Mouse (Mus musculus) ES-CJ7 (cell line): ENCODE measurements around the gene Synpr.
"Not testable (repeated sequence)": the region's sequence is repeated elsewhere in the genome, so short reads cannot be mapped to it uniquely, and the experiment has no call there.

Experiments
- DNase-seq: peaks from one replicate; pipeline ENCODE4 v3.0.0; 2011; ENCODE audit warnings: low read depth, low spot score

Synpr gene

GRCm38 (mm10) chr14:13284091-13284844 lies at the start of gene Synpr:
Synpr (plus strand) TSS chr14:13284780.
- DNase-seq = peak; percentile 79

- peak; percentile 5 for DNase-seq
Measured at GRCm38 (mm10) chr14:13236929-13237328, 47.7 kb upstream of the Synpr start.

DNA sequence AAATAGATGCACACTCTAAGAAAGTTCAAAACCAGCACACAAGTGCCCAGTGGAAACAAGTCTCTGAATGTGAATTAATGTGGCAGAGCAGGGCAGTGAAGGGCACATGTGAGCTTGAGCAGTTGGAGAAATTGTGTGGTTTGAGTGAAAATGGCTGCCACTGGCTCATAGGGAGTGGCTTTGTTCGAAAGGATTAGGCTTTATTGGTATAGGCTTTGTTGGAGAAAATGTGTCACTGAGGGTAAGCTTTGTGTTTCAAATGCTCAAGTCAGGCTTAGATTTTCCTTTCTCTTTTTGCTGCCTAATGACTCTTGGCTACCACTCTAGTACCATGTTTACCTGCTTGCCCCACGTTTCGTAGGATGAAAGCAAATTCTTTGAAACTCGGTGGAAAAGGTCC lies 37.1 kb upstream of the Synpr start:
- DNase-seq = peak; percentile 27

DNA sequence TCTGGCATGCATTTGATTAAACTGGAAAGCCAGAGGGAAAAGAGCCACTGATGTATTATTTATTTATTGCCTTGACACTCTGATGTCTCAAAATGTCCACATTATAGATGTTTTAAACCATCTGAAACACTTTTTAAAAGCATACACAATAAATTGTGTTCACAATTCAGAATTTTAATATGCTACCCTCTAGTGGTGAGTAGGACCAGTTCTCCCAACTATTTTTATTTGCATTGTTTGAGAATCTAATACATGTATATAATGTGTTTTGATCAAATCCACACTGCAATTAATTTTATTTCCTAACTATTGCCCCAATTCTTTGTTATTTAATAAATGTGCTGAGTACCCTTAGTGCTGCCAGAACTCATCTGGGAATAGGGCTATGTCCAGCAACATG lies 35.2 kb upstream of the Synpr start:
- no peak for DNase-seq

GRCm38 (mm10) chr14:13252594-13252993 lies 32.0 kb upstream of the Synpr start:
- no peak for DNase-seq

DNA sequence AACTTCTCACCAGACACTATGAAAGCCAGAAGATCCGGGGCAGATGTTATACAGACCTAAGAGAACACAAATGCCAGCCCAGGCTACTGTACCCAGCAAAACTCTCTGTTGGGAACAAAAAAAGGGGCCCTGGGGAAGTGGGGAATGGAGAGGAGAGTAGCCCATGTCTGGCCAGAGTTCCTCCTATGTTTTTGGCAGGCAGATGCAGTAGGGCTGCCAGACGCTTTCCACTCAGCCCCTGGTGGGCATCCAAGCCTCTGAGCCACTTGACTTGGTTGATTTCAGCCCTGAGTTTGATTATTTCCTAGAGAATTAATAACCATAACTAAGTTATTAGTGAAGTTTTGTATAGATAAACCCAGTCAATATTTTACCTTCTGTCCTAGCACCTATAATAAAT lies 29.8 kb upstream of the Synpr start:
- not testable (repeated sequence) for DNase-seq

GRCm38 (mm10) chr14:13262406-13262805 lies 22.2 kb upstream of the Synpr start:
- no peak for DNase-seq

DNA sequence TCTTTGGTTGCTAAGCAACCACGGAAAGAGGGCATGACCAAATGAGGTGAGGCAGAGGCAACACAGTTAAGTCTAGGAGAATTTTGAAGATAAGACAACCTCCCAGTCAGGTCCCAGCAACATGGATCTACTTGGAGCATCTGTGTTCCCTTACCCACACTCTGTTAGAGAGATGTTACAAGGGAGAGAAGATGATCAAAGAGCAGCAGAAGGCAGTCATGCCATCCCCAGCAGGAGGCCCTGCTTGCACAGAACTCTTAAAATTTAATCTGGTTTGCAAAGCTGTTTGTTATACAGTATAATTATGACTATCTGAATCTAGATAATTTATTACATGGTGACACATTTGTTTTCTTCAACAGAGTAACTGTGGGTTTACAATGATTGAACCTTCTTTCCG lies 18.2 kb upstream of the Synpr start:
- no peak for DNase-seq

DNA sequence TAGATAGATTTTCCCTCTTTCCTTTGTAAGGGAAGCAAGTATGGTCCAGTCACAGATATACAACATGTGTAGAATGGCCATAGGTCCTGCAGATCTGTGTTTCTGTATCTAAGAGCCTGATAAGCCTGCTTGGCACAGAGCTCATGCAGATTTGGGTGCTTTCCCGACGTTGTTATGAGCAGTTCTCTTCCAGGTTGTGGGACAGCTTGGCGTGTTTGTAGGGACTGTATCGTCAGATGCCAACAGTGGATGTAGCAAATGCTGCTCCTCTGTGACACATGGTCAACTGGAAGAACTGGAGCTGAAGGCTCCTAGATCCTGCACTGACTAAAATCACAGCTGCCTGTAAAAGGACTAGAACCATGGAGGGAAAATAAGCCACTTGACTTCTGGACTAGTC lies 17.4 kb upstream of the Synpr start:
- DNase-seq = no peak

GRCm38 (mm10) chr14:13283211-13283610 lies 1.4 kb upstream of the Synpr start:
- no peak for DNase-seq

DNA sequence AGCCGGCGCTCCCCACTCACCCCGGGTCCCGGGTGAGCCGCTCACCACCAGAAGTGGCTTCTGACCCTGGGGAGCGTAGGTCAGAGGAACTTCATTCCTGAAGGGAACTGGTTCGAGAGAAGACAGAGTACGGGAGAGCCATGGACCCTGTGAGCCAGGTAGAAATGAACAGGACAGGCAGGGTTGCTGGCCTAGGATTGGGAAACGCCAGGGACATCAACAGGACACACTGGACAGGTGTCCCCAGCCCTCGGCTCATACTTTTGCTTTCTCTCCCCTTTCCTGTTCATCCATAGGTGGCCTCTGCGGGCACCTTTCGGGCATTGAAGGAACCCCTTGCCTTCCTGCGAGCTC lies 242 bp downstream of the Synpr start:
- DNase-seq = no peak

DNA sequence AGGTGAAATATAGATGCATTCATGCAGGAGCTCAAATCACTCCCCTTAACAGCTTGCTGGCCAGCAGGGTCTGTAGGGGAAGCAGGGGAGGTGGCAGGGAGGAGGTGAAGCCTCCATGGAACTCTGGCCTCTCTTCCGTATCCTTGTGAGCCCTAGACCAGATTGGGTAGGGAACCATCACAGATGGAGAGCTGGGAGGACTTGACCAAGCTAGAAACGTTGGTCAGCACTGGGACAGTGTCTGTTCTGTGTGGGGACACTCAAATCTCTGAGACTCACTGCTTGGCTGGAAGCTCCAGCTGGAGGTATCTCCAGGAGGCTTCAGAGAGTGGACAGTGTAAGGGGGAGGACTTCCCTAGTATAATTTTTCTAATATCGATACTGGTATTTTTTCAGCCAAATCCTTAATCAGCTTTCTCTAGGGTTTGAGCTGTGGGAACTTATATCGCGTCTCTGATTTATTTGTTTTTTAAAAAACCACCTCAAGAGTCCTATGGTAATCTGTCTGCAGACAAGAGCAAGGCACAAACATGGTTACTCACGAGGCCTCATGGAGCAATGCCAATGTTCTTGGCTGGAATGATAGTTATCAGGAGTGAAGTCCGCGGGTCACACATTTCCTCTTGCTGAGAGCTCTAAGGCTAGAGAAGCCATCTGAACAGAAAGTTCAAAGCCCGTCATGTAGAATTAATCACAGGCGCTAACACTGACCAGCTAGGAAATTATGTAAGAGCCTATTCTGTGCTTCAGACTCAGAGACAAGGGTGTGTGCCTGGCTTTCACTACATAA lies 956 bp downstream of the Synpr start:
- no peak for DNase-seq

DNA sequence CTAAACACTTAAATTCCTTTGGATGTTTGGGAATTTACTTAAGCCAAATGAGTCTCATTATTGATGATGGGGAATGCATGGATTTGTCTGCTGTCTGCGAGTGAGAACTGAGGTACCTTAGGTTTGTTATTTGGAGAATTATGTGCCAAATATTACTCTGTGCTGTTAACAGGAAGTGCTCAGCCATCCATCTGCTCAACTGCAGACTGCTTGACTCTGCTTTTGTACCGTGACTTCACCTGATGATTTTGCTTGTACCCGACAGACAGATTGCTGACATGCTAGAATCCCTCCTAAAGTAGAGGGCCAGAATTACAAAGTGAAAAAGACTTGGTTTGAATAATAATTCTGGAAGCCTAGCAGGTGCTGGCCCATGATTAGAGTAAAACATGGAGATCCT lies 9.6 kb downstream of the Synpr start:
- DNase-seq = no peak

DNA sequence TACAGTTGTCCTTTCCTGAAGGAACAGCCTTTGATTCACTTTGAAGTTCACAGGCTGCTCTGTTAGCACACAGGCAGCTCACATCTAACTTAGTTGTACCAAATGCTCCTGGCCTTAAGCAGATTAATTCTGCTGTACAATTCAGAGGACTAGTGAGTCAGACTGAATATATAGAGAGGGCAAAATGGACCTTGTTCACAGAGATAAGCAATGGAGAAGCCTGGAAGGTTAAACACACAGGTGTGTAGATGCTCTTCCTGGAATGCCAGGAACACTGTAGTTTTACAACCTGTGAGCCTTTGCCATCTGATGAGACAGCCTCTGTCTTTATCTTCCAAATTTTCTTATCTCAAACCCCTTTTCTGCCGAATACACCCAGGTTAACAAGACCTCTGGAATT lies 29.7 kb downstream of the Synpr start:
- no peak for DNase-seq

DNA sequence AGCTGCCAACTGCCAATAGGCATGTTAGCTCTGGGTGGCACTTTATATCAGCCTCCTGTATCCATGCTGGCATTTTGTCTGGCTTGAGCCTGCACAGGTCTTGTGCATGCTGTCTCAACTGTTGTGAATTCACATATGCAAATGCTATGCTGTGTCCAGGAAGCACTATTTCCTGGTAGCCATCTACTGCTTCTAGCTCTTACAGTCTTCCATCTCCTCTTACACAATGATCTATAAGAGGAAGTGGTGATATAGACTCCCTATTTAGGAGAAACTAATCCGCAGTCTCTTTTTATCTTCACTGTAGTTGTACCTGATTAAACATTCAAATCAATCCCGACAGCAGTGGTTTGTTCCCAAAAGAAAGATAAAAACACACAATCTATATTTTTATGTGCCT lies 43.9 kb downstream of the Synpr start:
- DNase-seq = no peak

DNA sequence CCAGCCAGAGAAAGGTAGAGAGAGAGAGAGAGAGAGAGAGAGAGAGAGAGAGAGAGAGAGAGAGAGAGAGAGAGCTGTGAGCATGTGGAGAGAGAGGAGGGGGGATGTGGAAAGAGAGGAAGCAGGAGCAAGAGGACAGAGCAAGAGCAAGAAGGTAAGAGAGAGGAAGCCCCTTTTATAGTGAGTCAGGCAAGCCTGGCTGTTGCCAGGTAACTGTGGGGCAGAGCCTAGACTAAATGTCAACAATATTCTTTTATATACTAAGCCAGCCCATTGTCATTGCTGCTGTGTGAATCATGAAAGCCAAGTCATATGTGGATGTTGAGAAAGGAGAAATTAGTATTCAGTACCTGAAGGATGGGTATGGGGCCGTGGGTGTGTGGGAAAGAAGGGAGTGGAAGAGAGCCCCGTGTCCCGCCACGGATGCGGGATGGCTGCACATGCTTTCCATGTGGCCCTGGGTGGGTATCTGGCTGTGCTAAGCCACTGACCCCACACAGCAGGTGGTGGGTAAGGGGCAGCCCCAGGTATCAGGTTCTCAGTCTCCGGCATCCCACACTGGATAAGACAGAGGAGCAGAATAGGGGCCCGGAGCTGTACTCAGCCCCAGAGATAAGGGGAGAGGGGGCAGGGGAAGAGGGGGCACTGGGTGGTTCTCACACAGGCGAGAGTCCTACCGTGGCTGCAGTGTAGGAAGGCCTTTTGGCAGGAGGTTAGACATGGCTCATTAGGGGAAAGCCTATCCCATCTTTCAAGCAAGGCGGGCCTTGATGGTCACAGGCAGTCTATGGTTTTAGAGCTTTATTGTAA lies 48.1 kb downstream of the Synpr start:
- DNase-seq = no peak

DNA sequence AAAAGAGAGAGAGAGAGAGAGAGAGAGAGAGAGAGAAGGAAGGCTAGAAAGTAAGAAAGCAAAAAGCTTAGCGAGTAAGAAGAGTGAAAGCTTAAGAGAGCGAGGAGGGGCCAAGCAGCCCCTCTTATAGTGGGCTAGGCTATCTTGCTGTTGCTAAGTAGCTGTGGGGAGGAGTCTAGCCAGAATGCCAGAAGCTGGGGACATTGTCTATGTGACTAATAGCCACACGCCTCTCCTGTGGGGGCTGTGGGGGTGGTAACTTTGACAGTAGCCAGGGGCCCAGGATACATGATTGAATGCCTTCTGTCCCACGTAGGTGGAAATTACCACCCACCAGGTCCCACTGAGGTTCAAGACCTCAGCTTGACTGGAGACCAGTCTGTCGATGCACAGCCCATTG lies 48.8 kb downstream of the Synpr start:
- DNase-seq = no peak

DNA sequence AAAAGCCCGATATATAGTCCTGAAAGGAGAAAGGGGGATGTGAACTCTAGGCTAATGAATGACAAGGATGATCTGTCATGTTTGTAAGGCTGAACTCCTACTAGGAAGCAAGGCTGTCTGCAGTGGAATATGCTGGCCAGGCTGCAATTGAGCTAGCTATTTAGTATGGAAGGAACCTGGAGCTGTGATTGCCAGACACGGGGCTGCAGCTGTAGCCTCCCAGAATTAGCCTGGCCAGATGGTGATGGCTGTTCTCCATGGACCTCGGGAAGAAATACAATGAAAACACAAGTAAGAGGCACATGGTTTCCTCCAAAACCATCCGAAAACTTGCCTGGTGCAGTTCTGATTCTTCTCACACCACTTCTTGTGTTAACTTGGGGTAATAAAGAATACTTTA lies 51.6 kb downstream of the Synpr start:
- no peak for DNase-seq

DNA sequence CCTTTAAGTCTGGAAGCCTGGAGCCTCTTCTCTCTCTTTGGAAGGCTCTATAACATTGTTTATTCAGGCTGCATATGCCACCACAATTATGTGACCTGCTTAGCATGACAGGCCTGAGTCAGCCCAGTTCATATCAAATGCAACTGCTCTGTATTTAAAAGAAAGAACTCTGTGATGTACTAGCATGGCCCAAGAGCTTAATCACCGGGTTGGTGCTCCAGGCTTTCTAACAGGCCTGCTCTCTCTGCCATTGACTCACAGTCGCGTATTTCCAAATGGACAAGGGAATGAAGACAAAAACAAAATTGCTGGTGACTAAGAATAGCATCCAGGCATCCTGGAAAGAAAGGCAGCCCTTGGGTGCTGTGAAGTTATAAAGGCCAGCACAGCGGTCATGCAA lies 56.1 kb downstream of the Synpr start:
- no peak for DNase-seq

DNA sequence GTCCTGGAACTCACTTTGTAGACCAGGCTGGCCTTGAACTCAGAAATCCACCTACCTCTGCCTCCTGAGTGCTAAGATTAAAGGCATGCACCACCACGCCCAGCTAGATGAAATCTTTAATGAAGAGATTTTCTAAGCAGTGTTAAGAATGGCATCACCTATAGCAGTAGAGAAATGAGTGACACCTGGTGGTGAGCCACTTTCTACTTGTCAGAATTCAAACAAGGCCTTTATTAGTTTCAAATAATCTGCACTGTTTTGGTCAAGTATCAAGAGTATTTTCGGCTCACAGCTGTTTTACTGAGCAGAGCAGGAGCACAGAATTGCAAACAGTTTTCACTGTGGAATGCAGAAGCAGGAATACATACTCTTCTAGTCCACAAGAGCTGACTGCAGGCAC lies 59.7 kb downstream of the Synpr start:
- no peak for DNase-seq

DNA sequence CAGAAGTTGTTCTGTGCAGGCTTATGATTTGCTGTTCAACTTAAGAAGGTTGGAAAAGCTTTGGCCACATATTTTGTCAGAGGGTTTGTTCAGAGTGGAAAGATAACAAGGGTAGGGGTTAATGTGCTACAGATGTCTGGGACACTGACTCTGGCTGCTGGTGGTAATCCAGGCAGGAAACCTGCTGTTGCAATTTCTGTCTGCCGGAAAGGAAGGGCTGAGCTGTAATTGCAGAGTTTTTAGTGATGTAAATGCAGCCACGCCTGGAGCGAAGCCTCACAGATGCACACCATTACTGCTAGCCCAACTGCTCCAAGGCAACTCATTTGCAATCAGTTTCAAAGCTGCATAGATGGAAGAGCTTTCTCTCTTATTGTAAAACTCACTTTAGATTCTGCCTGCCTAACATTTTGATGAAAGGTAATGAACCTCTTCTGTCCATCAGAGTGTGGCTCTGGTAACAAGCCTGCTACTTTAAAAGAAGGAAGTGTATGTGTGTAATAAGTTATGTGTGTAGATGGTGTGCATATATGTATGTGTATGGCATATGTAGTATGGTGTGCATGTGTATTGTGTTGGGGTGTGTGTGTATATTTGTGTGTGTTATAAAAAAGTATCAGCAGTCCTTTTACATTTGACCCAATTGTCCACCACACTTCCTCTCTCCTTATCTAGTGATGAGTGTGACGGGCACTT lies 64.7 kb downstream of the Synpr start:
- peak; percentile 80 for DNase-seq

DNA sequence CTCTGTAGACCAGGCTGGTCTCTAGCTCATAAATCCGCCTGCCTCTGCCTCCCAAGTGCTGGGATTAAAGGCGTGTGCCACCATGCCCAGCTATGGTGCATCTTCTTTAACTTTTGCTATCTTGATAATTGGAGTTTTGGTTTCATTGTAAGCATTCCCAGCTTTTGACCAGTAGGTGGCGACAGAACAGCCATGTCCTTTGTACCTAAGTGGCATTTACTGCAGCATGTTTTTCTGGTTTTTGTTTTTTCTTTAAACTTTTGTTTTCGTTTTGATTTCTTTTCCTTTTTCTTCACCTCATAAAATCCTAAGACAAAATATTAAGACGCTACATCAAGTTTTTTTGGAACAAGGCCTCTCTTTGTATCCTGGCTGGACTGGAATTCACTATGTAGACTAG lies 69.6 kb downstream of the Synpr start:
- DNase-seq = peak; percentile 61
